Mouse (Mus musculus): ENCODE measurements around the gene Mknk2. TPM values are rescaled to one million over a fixed set of nuclear protein-coding genes. Genes with fewer than 3 reads are reported as not detected.

Gene Mknk2
- polyA plus RNA-seq (2012; rRNA removed) = 47.1 and 54.0 TPM in 2 replicates

GRCm38 (mm10) chr10:80677942-80678436 is at the start of gene Mknk2:
Gene Mknk2, minus strand, starts transcription at chr10:80678112.
- H3K4me3 ChIP-seq (ENCODE audit: insufficient read depth, low read length) = peak within 1 kb of the TSS; percentile 47
- peak within 1 kb of the TSS; percentile 96 for H3K27ac ChIP-seq (ENCODE audit: insufficient read depth, low read length)
- H3K4me1 ChIP-seq (ENCODE audit: control insufficient read depth, insufficient read depth, low read length) = peaks cover 7% of the 10 kb centered on the region
- TF ChIP-seq CTCF (IDR thresholded peaks at IDR 0.05; ENCODE audit: extremely low read depth, insufficient read depth, low read length) (no peak), POLR2A (IDR thresholded peaks at IDR 0.05; ENCODE audit: extremely low read depth, insufficient read depth, low read length) (peak; percentile 33; the same call in 1 of the 2 replicates)

DNA sequence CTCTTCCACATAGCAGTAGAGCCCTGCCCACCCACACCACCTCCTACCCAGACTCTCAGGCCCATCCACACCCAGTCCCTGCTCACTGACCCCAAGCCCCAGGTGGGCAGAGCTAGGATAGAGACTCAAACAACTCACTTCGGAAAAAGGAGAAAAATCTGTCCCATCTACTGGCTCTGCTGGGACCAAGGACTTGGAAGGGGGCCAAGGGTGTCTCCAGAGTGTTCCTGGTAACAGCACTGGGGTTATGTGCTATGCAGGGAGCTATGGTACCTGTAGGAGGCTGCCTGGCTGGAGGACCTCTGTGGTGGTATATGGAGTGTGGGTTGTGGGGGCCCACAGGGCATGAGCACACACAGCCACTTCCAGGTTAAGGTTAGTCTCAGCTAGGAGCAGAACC is 39.4 kb upstream of the Mknk2 start:
- no peak for TF ChIP-seq CTCF (IDR thresholded peaks at IDR 0.05; ENCODE audit: extremely low read depth, insufficient read depth, low read length)
- no peak for TF ChIP-seq POLR2A (IDR thresholded peaks at IDR 0.05; ENCODE audit: extremely low read depth, insufficient read depth, low read length)
- Histone ChIP-seq H3K27ac (ENCODE audit: insufficient read depth, low read length) (no peak overlapping the region), H3K4me1 (ENCODE audit: control insufficient read depth, insufficient read depth, low read length) (no peaks in the 10 kb centered on the region), H3K4me3 (ENCODE audit: insufficient read depth, low read length) (no peak overlapping the region)

DNA sequence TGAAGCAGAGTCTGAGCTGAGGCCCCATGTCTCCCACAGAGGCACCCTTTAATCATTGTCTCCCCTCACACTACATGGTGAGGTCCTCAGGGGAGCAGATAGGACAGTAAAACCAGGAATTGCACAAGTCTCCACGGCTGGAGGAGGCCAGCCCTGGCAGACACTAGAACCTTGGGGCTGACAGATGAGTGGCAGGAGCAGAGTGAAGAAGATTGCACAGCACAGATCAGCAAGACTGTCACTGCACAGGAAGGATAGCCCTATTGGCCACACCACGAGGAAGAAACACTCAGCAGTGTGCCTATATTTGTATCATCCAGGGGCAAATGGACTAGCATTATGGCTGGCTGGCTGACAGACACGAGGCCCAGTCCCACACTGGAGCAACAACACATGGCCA is 32.9 kb upstream of the Mknk2 start:
- TF ChIP-seq CTCF (IDR thresholded peaks at IDR 0.05; ENCODE audit: extremely low read depth, insufficient read depth, low read length) (no peak), POLR2A (IDR thresholded peaks at IDR 0.05; ENCODE audit: extremely low read depth, insufficient read depth, low read length) (no peak)
- H3K27ac ChIP-seq (ENCODE audit: insufficient read depth, low read length) = no peak overlapping the region
- H3K4me3 ChIP-seq (ENCODE audit: insufficient read depth, low read length) = no peak overlapping the region
- H3K4me1 ChIP-seq (ENCODE audit: control insufficient read depth, insufficient read depth, low read length) = no peaks in the 10 kb centered on the region

GRCm38 (mm10) chr10:80705479-80705878 is 27.6 kb upstream of the Mknk2 start:
- H3K4me3 ChIP-seq (ENCODE audit: insufficient read depth, low read length) = no peak overlapping the region
- TF ChIP-seq CTCF (IDR thresholded peaks at IDR 0.05; ENCODE audit: extremely low read depth, insufficient read depth, low read length) = no peak
- no peak for TF ChIP-seq POLR2A (IDR thresholded peaks at IDR 0.05; ENCODE audit: extremely low read depth, insufficient read depth, low read length)
- H3K27ac ChIP-seq (ENCODE audit: insufficient read depth, low read length) = no peak overlapping the region
- H3K4me1 ChIP-seq (ENCODE audit: control insufficient read depth, insufficient read depth, low read length) = peaks cover 2% of the 10 kb centered on the region; the same call in 1 of the 2 replicates

DNA sequence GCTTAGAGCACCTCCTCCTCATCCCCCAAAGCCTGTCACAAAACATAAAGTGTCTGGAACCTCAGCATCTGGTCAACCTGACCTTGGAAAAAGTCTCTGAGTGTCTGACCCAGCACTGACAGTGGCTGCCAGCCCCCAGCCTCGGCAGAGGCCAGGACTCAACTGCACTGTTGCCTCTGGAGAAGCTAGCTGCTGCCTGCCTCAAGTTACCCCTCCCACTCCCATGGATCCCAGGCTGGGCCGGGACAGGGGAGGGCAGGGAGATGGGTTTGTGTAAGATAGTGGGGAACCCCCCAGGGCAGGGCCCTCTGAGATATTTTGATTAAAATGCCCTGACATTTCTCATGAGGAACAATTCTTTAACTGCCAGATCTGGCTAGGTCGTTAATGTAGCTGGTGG is 27.1 kb upstream of the Mknk2 start:
- Histone ChIP-seq H3K4me3 (ENCODE audit: insufficient read depth, low read length) (no peak overlapping the region), H3K4me1 (ENCODE audit: control insufficient read depth, insufficient read depth, low read length) (peaks cover 2% of the 10 kb centered on the region; the same call in 1 of the 2 replicates), H3K27ac (ENCODE audit: insufficient read depth, low read length) (no peak overlapping the region)
- TF ChIP-seq POLR2A (IDR thresholded peaks at IDR 0.05; ENCODE audit: extremely low read depth, insufficient read depth, low read length) (no peak), CTCF (IDR thresholded peaks at IDR 0.05; ENCODE audit: extremely low read depth, insufficient read depth, low read length) (no peak)

- H3K4me3 ChIP-seq (ENCODE audit: insufficient read depth, low read length) = no peak overlapping the region
- H3K4me1 ChIP-seq (ENCODE audit: control insufficient read depth, insufficient read depth, low read length) = peaks cover 2% of the 10 kb centered on the region; the same call in 1 of the 2 replicates
- H3K27ac ChIP-seq (ENCODE audit: insufficient read depth, low read length) = no peak overlapping the region
- TF ChIP-seq CTCF (IDR thresholded peaks at IDR 0.05; ENCODE audit: extremely low read depth, insufficient read depth, low read length) = no peak
- TF ChIP-seq POLR2A (IDR thresholded peaks at IDR 0.05; ENCODE audit: extremely low read depth, insufficient read depth, low read length) = no peak
Measured at GRCm38 (mm10) chr10:80704418-80704817, 26.5 kb upstream of the Mknk2 start.

GRCm38 (mm10) chr10:80703643-80704042 is 25.7 kb upstream of the Mknk2 start:
- Histone ChIP-seq H3K4me1 (ENCODE audit: control insufficient read depth, insufficient read depth, low read length) (peaks cover 2% of the 10 kb centered on the region; the same call in 1 of the 2 replicates), H3K4me3 (ENCODE audit: insufficient read depth, low read length) (peak overlapping the region; percentile 57), H3K27ac (ENCODE audit: insufficient read depth, low read length) (0 out of 2 replicates have a peak overlapping the region, but pooled peaks have one; percentile 56)
- TF ChIP-seq POLR2A (IDR thresholded peaks at IDR 0.05; ENCODE audit: extremely low read depth, insufficient read depth, low read length) = no peak
- TF ChIP-seq CTCF (IDR thresholded peaks at IDR 0.05; ENCODE audit: extremely low read depth, insufficient read depth, low read length) = no peak

DNA sequence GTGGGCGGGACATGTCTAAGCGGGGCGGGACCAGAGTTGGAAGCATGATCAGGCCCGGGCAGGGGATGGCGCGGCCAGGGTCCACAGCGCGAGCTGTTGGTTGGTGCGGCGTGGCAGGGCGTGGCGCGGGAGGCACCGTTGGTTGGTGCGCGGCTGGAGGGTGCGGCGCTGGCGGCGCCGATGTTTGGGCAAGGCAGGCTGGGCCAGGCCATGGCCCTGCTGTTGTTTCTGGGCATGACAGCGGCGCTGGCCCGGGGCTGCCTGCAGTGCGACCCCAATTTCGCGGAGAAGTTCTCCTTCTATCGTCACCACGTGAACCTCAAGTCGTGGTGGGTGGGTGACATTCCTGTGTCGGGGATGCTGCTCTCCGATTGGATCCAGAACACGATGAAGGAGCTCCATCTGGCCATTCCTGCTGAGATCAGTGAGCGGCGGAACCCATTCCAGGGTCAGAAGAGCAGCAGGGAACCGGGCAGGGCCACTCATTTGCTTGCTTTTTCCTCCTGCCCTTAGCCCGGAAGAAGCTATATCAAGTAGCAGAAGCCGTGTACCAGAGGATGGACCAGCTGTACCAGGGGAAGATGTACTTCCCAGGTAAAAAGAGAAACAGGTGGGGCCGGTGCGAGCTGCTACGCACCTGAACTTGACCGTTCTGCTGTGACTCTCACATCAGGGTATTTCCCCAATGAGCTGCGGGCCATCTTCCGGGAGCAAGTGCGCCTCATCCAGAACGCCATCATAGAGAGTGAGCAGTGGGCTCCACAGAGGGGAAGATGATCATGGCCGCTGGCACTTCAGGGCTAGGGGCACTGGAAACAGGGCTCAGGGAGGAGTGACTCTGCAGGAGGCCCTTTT is 24.9 kb upstream of the Mknk2 start:
- H3K4me1 ChIP-seq (ENCODE audit: control insufficient read depth, insufficient read depth, low read length) = peaks cover 2% of the 10 kb centered on the region; the same call in 1 of the 2 replicates
- TF ChIP-seq CTCF (IDR thresholded peaks at IDR 0.05; ENCODE audit: extremely low read depth, insufficient read depth, low read length) (no peak), POLR2A (IDR thresholded peaks at IDR 0.05; ENCODE audit: extremely low read depth, insufficient read depth, low read length) (peak; percentile 48; the same call in 1 of the 2 replicates)
- peak overlapping the region; percentile 56 for H3K27ac ChIP-seq (ENCODE audit: insufficient read depth, low read length)

GRCm38 (mm10) chr10:80701721-80702535 is 24.0 kb upstream of the Mknk2 start, which contains the start of the genes Mob3a and Izumo4:
Gene Mob3a, minus strand, starts transcription at chr10:80701977.
Gene Izumo4, plus strand, starts transcription at chr10:80702184.
- Histone ChIP-seq H3K4me3 (ENCODE audit: insufficient read depth, low read length) (peak within 1 kb of the TSS; percentile 57), H3K27ac (ENCODE audit: insufficient read depth, low read length) (peak within 1 kb of the TSS; percentile 56), H3K4me1 (ENCODE audit: control insufficient read depth, insufficient read depth, low read length) (peaks cover 2% of the 10 kb centered on the region; the same call in 1 of the 2 replicates)
- TF ChIP-seq POLR2A (IDR thresholded peaks at IDR 0.05; ENCODE audit: extremely low read depth, insufficient read depth, low read length) (0 out of 2 replicates have a peak, but pooled peaks have one; percentile 29), CTCF (IDR thresholded peaks at IDR 0.05; ENCODE audit: extremely low read depth, insufficient read depth, low read length) (no peak)

More for the DNA sequence above, 24.9 kb upstream of the Mknk2 start:
- H3K4me3 ChIP-seq (ENCODE audit: insufficient read depth, low read length) = peak overlapping the region; percentile 57
